Mouse (Mus musculus) E14TG2a.4 (cell line): ENCODE measurements around the gene Dck.

Source experiments
- CTCF ChIP-seq: conservative IDR thresholded peaks from 2 replicates; pipeline ENCODE4 v1.5.1; 2014; ENCODE audit warnings: low read length
- POU5F1 ChIP-seq: IDR thresholded peaks from 2 replicates; pipeline ENCODE4 v1.6.1; 2014; ENCODE audit warnings: low read length, borderline replicate concordance

- TF ChIP-seq CTCF (no peak), POU5F1 (no peak)
Observed at GRCm38 (mm10) chr5:88727593-88728144, 37.1 kb upstream of the Dck start.
